Mouse (Mus musculus) heart, postnatal 0 days (tissue): ENCODE measurements around the gene Islr2.

ENCODE experiments used
- CTCF ChIP-seq: IDR thresholded peaks from 2 replicates; pipeline ENCODE4 v1.5.1; 2016; ENCODE audit warnings: antibody characterized with exemption, control low read depth, low read depth
- EP300 ChIP-seq: IDR thresholded peaks from 2 replicates; pipeline ENCODE4 v1.6.1; 2016; ENCODE audit warnings: antibody characterized with exemption, low read depth

- TF ChIP-seq CTCF, result no peak
- no peak for TF ChIP-seq EP300
Observed at GRCm38 (mm10) chr9:58196610-58197567, 7.2 kb downstream of the Islr2 start.
